Mouse (Mus musculus) Patski (cell line): Measurements from ENCODE around the gene Zfp69. TPM values are rescaled to one million over a fixed set of nuclear protein-coding genes. Genes with fewer than 3 reads are reported as not detected.

Source experiments
- ATAC-seq: fragments of 100-300 bp; one replicate; pipeline ENCODE4 v1.8.0; 2021
- CTCF ChIA-PET: fragments of 350-600 bp; sonication (Branson Sonifier 250); formaldehyde crosslinking; loops from one replicate; lab custom pipeline; 2022; ENCODE audit warnings: inconsistent platforms; lab: Charles Lee
- POLR2A ChIA-PET: fragments of 350-600 bp; sonication (Branson Sonifier 250); formaldehyde crosslinking; loops from one replicate; lab custom pipeline; 2022; ENCODE audit warnings: antibody characterized with exemption, inconsistent platforms; lab: Charles Lee
- DNase-seq: peaks from one replicate; pipeline ENCODE4 v3.0.0-alpha.2; 2011; ENCODE audit warnings: low read depth, low spot score
- H3K27me3 ChIP-seq: fragments of 371-371 bp; one replicate; pipeline ENCODE4 v1.5.1; 2021
- CTCF ChIP-seq: fragments of 100-300 bp; IDR thresholded peaks from one replicate; pipeline ENCODE4 v1.5.1; 2021
- in situ Hi-C: fragments of 300-500 bp; cut with MboI; formaldehyde crosslinking; loops from 3 replicates; pipeline ENCODE4 v1.11.1; 2018; ENCODE audit warnings: low pct_unique_long_range_greater_than_20kb, mixed read lengths
- polyA plus RNA-seq: library from polyadenylated mRNA; unstranded; gene quantifications from one replicate; pipeline ENCODE4 v1.2.3, GENCODE M21; 2021

The Zfp69 gene
- polyA plus RNA-seq: 1.4 TPM

- ChIA-PET POLR2A (interaction anchor here (1.3 kb wide), 1 partner anchor 23 kb away, joined by 3 read pairs; no protein-coding TSS in a partner anchor), CTCF (interaction anchor here (1.1 to 1.5 kb wide), 2 partner anchors 36 to 79 kb away, joined by 3 read pairs; no protein-coding TSS in a partner anchor)
- no peaks in the 10 kb centered on the region for H3K27me3 ChIP-seq
- no peak for DNase-seq
- TF ChIP-seq CTCF: no peak
- in situ Hi-C loops: no loop called here
- ATAC-seq: peak; percentile 88
These were observed at the start of gene Zfp69 for GRCm38 (mm10) chr4:120951428-120951973. Gene Zfp69, minus strand, starts transcription at chr4:120951699.

- ChIA-PET CTCF (interaction anchor here (1.0 to 1.6 kb wide), 3 partner anchors 14 to 21 kb away, joined by 3 to 4 read pairs (median 3); partner anchors contain the start of gene Smap2), POLR2A (interaction anchor here (0.7 kb wide), 1 partner anchor 69 kb away, joined by 3 read pairs; no protein-coding TSS in a partner anchor)
These were observed 49.5 kb upstream of the Zfp69 start for GRCm38 (mm10) chr4:121001042-121001441.

GRCm38 (mm10) chr4:120995911-120996310, 44.4 kb upstream of the Zfp69 start:
- DNase-seq (no peak), ATAC-seq (no peak)
- H3K27me3 ChIP-seq: no peaks in the 10 kb centered on the region
- CTCF ChIA-PET: interaction anchor here (1.8 to 2.2 kb wide), 2 partner anchors 8 to 20 kb away, joined by 4 to 5 read pairs; no protein-coding TSS in a partner anchor
- no peak for TF ChIP-seq CTCF
- in situ Hi-C loops: no loop called here
- POLR2A ChIA-PET: no interaction called here

More at GRCm38 (mm10) chr4:121001042-121001441, 49.5 kb upstream of the Zfp69 start:
- no peak for ATAC-seq
- peak; percentile 22 for TF ChIP-seq CTCF
- in situ Hi-C loops: no loop called here
- DNase-seq: no peak
- no peaks in the 10 kb centered on the region for H3K27me3 ChIP-seq

- ChIA-PET CTCF (interaction anchor here (1.1 to 3.2 kb wide), 2 partner anchors 32 to 39 kb away, joined by 3 to 13 read pairs; no protein-coding TSS in a partner anchor), POLR2A (no interaction called here)
- no peak for ATAC-seq
- TF ChIP-seq CTCF: no peak
- in situ Hi-C loops: no loop called here
- DNase-seq: no peak
- H3K27me3 ChIP-seq: no peaks in the 10 kb centered on the region
These were observed 41.5 kb upstream of the Zfp69 start for GRCm38 (mm10) chr4:120993025-120993424.

GRCm38 (mm10) chr4:120992284-120992683, 40.8 kb upstream of the Zfp69 start:
- ChIA-PET CTCF (interaction anchor here (1.1 to 3.2 kb wide), 2 partner anchors 33 to 40 kb away, joined by 3 to 13 read pairs; no protein-coding TSS in a partner anchor), POLR2A (no interaction called here)
- in situ Hi-C loops: no loop called here
- ATAC-seq (no peak), DNase-seq (no peak)
- no peaks in the 10 kb centered on the region for H3K27me3 ChIP-seq
- TF ChIP-seq CTCF: no peak

GRCm38 (mm10) chr4:120987319-120987718, 35.8 kb upstream of the Zfp69 start:
- no peaks in the 10 kb centered on the region for H3K27me3 ChIP-seq
- ATAC-seq (no peak), DNase-seq (no peak)
- in situ Hi-C loops: loop anchor here (5.0 kb wide), 1 partner anchor 45 kb away; no protein-coding TSS in a partner anchor
- no peak for TF ChIP-seq CTCF
- CTCF ChIA-PET: interaction anchor here (0.8 to 5.6 kb wide), 11 partner anchors 10 to 45 kb away, joined by 3 to 38 read pairs (median 3); partner anchors contain the start of genes Smap2 and Zfp69
- POLR2A ChIA-PET: no interaction called here

- no peak for ATAC-seq
- peak; percentile 69 for TF ChIP-seq CTCF
- POLR2A ChIA-PET: no interaction called here
- in situ Hi-C loops: loop anchor here (5.0 kb wide), 1 partner anchor 46 kb away; no protein-coding TSS in a partner anchor
- H3K27me3 ChIP-seq: no peaks in the 10 kb centered on the region
- CTCF ChIA-PET: interaction anchor here (0.8 to 5.6 kb wide), 9 partner anchors 15 to 46 kb away, joined by 3 to 38 read pairs (median 3); partner anchors contain the start of gene Smap2
- DNase-seq: no peak
These were observed 34.9 kb upstream of the Zfp69 start for GRCm38 (mm10) chr4:120986446-120986845.

GRCm38 (mm10) chr4:120978221-120978620, 26.7 kb upstream of the Zfp69 start:
- in situ Hi-C loops: no loop called here
- CTCF ChIA-PET: no interaction called here
- POLR2A ChIA-PET: no interaction called here
- TF ChIP-seq CTCF: no peak
- H3K27me3 ChIP-seq: no peaks in the 10 kb centered on the region
- ATAC-seq: no peak
- DNase-seq: no peak

- TF ChIP-seq CTCF: no peak
- ATAC-seq (peak; percentile 76), DNase-seq (no peak)
- POLR2A ChIA-PET: interaction anchor here (1.0 kb wide), 1 partner anchor 122 kb away, joined by 3 read pairs; the partner anchor contains the start of gene Zmpste24
- CTCF ChIA-PET: no interaction called here
- no peaks in the 10 kb centered on the region for H3K27me3 ChIP-seq
- in situ Hi-C loops: no loop called here
These were observed 23.9 kb upstream of the Zfp69 start for GRCm38 (mm10) chr4:120975428-120975734.

GRCm38 (mm10) chr4:120974711-120975427, 23.4 kb upstream of the Zfp69 start:
- no peak for TF ChIP-seq CTCF
- no peaks in the 10 kb centered on the region for H3K27me3 ChIP-seq
- in situ Hi-C loops: no loop called here
- DNase-seq (no peak), ATAC-seq (peak; percentile 26)
- POLR2A ChIA-PET: interaction anchor here (1.0 to 1.4 kb wide), 2 partner anchors 24 to 123 kb away, joined by 3 read pairs; partner anchors contain the start of gene Zmpste24
- CTCF ChIA-PET: no interaction called here
